Mouse (Mus musculus) lung, embryonic 15.5 days (tissue): ENCODE measurements around the gene Ppp1r15b. TPM values are rescaled to one million over a fixed set of nuclear protein-coding genes. Genes with fewer than 3 reads are reported as not detected.

Experiments used
- ATAC-seq: fragments of 200-750 bp; cut with Nextera tagmentation; 2 replicates; pipeline ENCODE4 v1.8.0; 2017; ENCODE audit warnings: moderate number of reproducible peaks, borderline replicate concordance; ENCODE audit not compliant: low FRiP score, low TSS enrichment; ENCODE audit errors: extremely low read depth
- H3K27ac ChIP-seq: fragments of 300-500 bp; sonication (generic); 2 replicates; pipeline ENCODE4 v1.5.1; 2015; ENCODE audit warnings: moderate library complexity, mild to moderate bottlenecking, inconsistent platforms
- H3K27me3 ChIP-seq: fragments of 300-500 bp; sonication (generic); 2 replicates; pipeline ENCODE4 v1.6.1; 2015; ENCODE audit warnings: inconsistent platforms
- H3K36me3 ChIP-seq: fragments of 300-500 bp; sonication (generic); 2 replicates; pipeline ENCODE4 v1.6.1; 2015; ENCODE audit warnings: inconsistent platforms
- H3K4me1 ChIP-seq: fragments of 300-500 bp; sonication (generic); 2 replicates; pipeline ENCODE4 v1.6.1; 2015; ENCODE audit warnings: inconsistent platforms
- H3K4me2 ChIP-seq: fragments of 300-500 bp; sonication (generic); 2 replicates; pipeline ENCODE4 v1.6.1; 2015; ENCODE audit warnings: inconsistent platforms, mild to moderate bottlenecking, moderate library complexity
- H3K4me3 ChIP-seq: fragments of 300-500 bp; sonication (generic); 2 replicates; pipeline ENCODE4 v1.5.1; 2015; ENCODE audit warnings: mild to moderate bottlenecking, inconsistent platforms
- H3K9ac ChIP-seq: fragments of 300-500 bp; sonication (generic); 2 replicates; pipeline ENCODE4 v1.6.1; 2015; ENCODE audit warnings: inconsistent platforms
- H3K9me3 ChIP-seq: fragments of 300-500 bp; sonication (generic); 2 replicates; pipeline ENCODE4 v1.6.1; 2016; ENCODE audit warnings: inconsistent platforms
- WGBS: fragments of 180-500 bp; shearing (Covaris S2); methylation state at CpG from one replicate; pipeline ENCODE4 v1.1.7; 2015; 5-methylcytosine and 5-hydroxymethylcytosine counted together
- polyA plus RNA-seq: library from polyadenylated mRNA; unstranded; fragments of >200 nt; fragmentation: Nextera tagmentation; extraction: Ambion mirVana; gene quantifications from 2 replicates; pipeline ENCODE4 v1.2.1, GENCODE M21; 2015

Ppp1r15b gene
- polyA plus RNA-seq, 1 experiment from 2014 or later, result 39.2 TPM

- Histone ChIP-seq H3K4me1 (peaks cover 28% of the 10 kb centered on the region), H3K27me3 (peaks cover 31% of the 10 kb centered on the region), H3K9me3 (no peaks in the 10 kb centered on the region), H3K4me3 (peak overlapping the region; percentile 39), H3K36me3 (no peaks in the 10 kb centered on the region), H3K9ac (0 out of 2 replicates have a peak overlapping the region, but pooled peaks have one; percentile 5), H3K27ac (no peak overlapping the region), H3K4me2 (peak overlapping the region; percentile 87)
- ATAC-seq, result no peak
- 1% methylated on average over 25 of the region's 25 CpGs for WGBS
Observed at GRCm38 (mm10) chr1:133182016-133182705, 51.2 kb downstream of the Ppp1r15b start.

- H3K4me3 ChIP-seq, result peak overlapping the region; percentile 39
- 0 out of 2 replicates have a peak overlapping the region, but pooled peaks have one; percentile 5 for H3K9ac ChIP-seq
- H3K27ac ChIP-seq, result no peak overlapping the region
- no peak for ATAC-seq
- no peaks in the 10 kb centered on the region for H3K9me3 ChIP-seq
- peaks cover 31% of the 10 kb centered on the region for H3K27me3 ChIP-seq
- H3K4me2 ChIP-seq, result peak overlapping the region; percentile 87
- H3K4me1 ChIP-seq, result peaks cover 25% of the 10 kb centered on the region
- no peaks in the 10 kb centered on the region for H3K36me3 ChIP-seq
- WGBS, result 4% methylated on average over 16 of the region's 16 CpGs
Observed at GRCm38 (mm10) chr1:133182706-133183095, 51.8 kb downstream of the Ppp1r15b start.

GRCm38 (mm10) chr1:133183141-133183925 lies 52.4 kb downstream of the Ppp1r15b start:
- 48% methylated on average over 16 of the region's 16 CpGs for WGBS
- ATAC-seq, result no peak

GRCm38 (mm10) chr1:133187948-133188680 lies 57.2 kb downstream of the Ppp1r15b start:
- no peak overlapping the region for H3K27ac ChIP-seq
- H3K4me3 ChIP-seq, result no peak overlapping the region
- no peaks in the 10 kb centered on the region for H3K9me3 ChIP-seq
- no peak overlapping the region for H3K4me2 ChIP-seq
- WGBS, result 25% methylated on average over 4 of the region's 4 CpGs
- no peaks in the 10 kb centered on the region for H3K36me3 ChIP-seq
- no peaks in the 10 kb centered on the region for H3K4me1 ChIP-seq
- ATAC-seq, result peak; percentile 58; the same call in 1 of the 2 replicates
- H3K9ac ChIP-seq, result no peak overlapping the region
- H3K27me3 ChIP-seq, result peaks cover 6% of the 10 kb centered on the region; the same call in 1 of the 2 replicates

More at GRCm38 (mm10) chr1:133183141-133183925, 52.4 kb downstream of the Ppp1r15b start:
- Histone ChIP-seq H3K9me3 (no peaks in the 10 kb centered on the region), H3K4me2 (no peak overlapping the region), H3K9ac (no peak overlapping the region), H3K27me3 (peaks cover 31% of the 10 kb centered on the region), H3K36me3 (no peaks in the 10 kb centered on the region), H3K4me1 (peaks cover 24% of the 10 kb centered on the region), H3K4me3 (no peak overlapping the region), H3K27ac (no peak overlapping the region)

- ATAC-seq, result no peak
- no peaks in the 10 kb centered on the region for H3K36me3 ChIP-seq
- 76% methylated on average over 8 of the region's 8 CpGs for WGBS
- H3K27me3 ChIP-seq, result no peaks in the 10 kb centered on the region
- H3K4me1 ChIP-seq, result no peaks in the 10 kb centered on the region
- H3K9me3 ChIP-seq, result no peaks in the 10 kb centered on the region
- H3K4me2 ChIP-seq, result no peak overlapping the region
- no peak overlapping the region for H3K4me3 ChIP-seq
- H3K9ac ChIP-seq, result no peak overlapping the region
- H3K27ac ChIP-seq, result no peak overlapping the region
Observed at GRCm38 (mm10) chr1:133188719-133189118, 57.8 kb downstream of the Ppp1r15b start.

Other genes starting within 250 kb of the Ppp1r15b start
- 33.3 and 36.7 TPM in 2 replicates for gene Mdm4, start 100.6 kb upstream of the Ppp1r15b start, polyA plus RNA-seq
- 6.0 and 6.1 TPM in 2 replicates for gene Pik3c2b, start 85.5 kb upstream of the Ppp1r15b start, polyA plus RNA-seq
- gene Plekha6, start 33.1 kb downstream of the Ppp1r15b start, polyA plus RNA-seq, result 6.9 and 7.6 TPM in 2 replicates
- gene Golt1a, start 178.7 kb downstream of the Ppp1r15b start, polyA plus RNA-seq, result 0.16 TPM in 1 of 2 replicates, not detected in the other
- gene Kiss1, start 190.7 kb downstream of the Ppp1r15b start, polyA plus RNA-seq, result 7.7 and 8.3 TPM in 2 replicates
- 1.5 TPM in 2 replicates for gene Ren1, start 219.4 kb downstream of the Ppp1r15b start, polyA plus RNA-seq
- 2.7 and 3.0 TPM in 2 replicates for gene Etnk2, start 232.4 kb downstream of the Ppp1r15b start, polyA plus RNA-seq